Mouse (Mus musculus) thymus, postnatal 4 days (tissue): ENCODE results near the gene Gm21028.
"Not testable (repeated sequence)": the region's sequence is repeated elsewhere in the genome, so short reads cannot be mapped to it uniquely, and the experiment has no call there.

ENCODE experiments used
- DNase-seq: peaks from one replicate; pipeline ENCODE4 v3.0.0; 2021

Gene Gm21028

DNA sequence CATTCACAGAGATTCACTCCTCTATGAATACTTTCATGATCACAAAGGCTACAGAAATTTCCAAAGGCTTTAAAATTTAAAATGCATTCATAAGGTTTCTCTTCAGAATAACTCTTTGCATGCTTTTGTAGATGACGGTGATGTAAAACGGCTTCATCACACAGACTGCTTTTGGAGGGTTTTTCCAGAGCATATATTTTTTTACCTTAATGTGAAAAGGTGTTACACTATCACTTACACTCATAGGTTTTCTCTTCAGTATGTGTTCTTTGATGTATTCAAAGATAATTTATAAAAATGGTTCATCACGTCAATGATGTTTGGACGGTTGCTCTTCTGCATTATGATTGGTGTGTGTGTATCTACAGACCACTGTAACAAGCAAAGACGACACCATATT lies at the start of gene Gm21028:
Gm21028 (minus strand) TSS at position 101 of the 400 bp plus-strand sequence.
- DNase-seq, result no peak

- DNase-seq, result not testable (repeated sequence)
Observed at GRCm38 (mm10) chr7:42595666-42596065, 17.3 kb upstream of the Gm21028 start.

DNA sequence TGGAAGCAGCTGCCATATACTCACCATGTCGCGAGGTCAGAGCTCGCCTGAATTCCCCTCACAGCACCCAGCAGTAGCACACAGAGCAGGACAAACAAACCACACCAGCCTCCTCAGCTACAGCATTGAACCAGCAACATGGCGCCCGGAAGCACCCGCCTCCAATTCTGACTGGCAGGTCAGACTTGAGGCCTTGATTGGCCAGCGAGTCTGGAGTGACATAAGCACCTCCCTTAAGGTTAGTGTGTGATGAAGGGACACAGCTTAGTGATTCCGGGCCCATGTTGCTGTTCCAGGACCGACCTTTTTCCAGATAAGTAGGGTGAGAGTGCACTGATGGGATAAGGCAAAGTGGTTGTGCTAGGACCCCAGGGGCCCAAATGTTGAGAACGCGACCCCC lies 14.0 kb upstream of the Gm21028 start, which contains the start of gene Zfp977:
Zfp977 (minus strand) TSS at position 135 of the 400 bp plus-strand sequence.
- not testable (repeated sequence) for DNase-seq

DNA sequence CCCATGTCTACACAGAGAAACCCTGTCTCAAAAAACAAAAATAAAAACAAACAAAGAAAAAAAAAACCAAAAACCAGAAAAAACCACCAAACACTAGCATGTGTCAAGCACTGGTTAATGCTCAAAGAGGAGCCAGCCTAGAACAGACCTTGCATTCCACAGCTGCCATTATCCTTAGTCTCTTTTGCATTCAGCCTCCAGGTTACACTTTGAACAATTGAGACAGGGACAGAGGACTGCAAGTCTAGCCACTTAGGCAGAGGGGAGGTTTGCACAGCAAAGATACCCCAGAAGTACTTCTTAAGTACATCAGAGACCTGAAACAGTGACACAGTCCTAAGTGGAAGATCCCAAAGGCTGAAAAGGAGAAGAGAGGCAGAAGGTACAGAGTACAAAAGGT lies 12.9 kb upstream of the Gm21028 start:
- not testable (repeated sequence) for DNase-seq

- DNase-seq, result no peak
Observed at GRCm38 (mm10) chr7:42551766-42552165, 26.6 kb downstream of the Gm21028 start.
